Mouse (Mus musculus) limb, embryonic 14.5 days (tissue): ENCODE data around the gene Ccl2. TPM values are rescaled to one million over a fixed set of nuclear protein-coding genes. Genes with fewer than 3 reads are reported as not detected.

Experiments used
- ATAC-seq: fragments of 200-750 bp; cut with Nextera tagmentation; 2 replicates; pipeline ENCODE4 v1.8.0; 2017; ENCODE audit warnings: low read depth, moderate number of reproducible peaks, moderate TSS enrichment; ENCODE audit not compliant: low FRiP score
- DNase-seq: peaks from one replicate; pipeline ENCODE4 v3.0.0-alpha.2; 2015; ENCODE audit warnings: low spot score
- H3K27ac ChIP-seq: fragments of 300-500 bp; sonication (generic); replicated peaks from 2 replicates; pipeline ENCODE4 v1.5.1; 2014; ENCODE audit warnings: low read depth, mild to moderate bottlenecking, low read length, moderate library complexity, mixed read lengths
- H3K27me3 ChIP-seq: fragments of 300-500 bp; sonication (generic); 2 replicates; pipeline ENCODE4 v1.6.1; 2014; ENCODE audit warnings: low read length, mixed read lengths; ENCODE audit not compliant: control insufficient read depth, insufficient read depth
- H3K36me3 ChIP-seq: fragments of 300-500 bp; sonication (generic); 2 replicates; pipeline ENCODE4 v1.6.1; 2014; ENCODE audit warnings: mild to moderate bottlenecking, low read length, moderate library complexity, mixed read lengths; ENCODE audit not compliant: control insufficient read depth, insufficient read depth
- H3K4me1 ChIP-seq: fragments of 300-500 bp; sonication (generic); 2 replicates; pipeline ENCODE4 v1.6.1; 2014; ENCODE audit warnings: antibody characterized with exemption, low read length, mixed read lengths; ENCODE audit not compliant: control insufficient read depth, insufficient read depth
- H3K4me2 ChIP-seq: fragments of 300-500 bp; sonication (generic); replicated peaks from 2 replicates; pipeline ENCODE4 v1.6.1; 2014; ENCODE audit warnings: low read depth, mild to moderate bottlenecking, low read length, moderate library complexity; ENCODE audit not compliant: severe bottlenecking
- H3K4me3 ChIP-seq: fragments of 300-500 bp; sonication (generic); replicated peaks from 2 replicates; pipeline ENCODE4 v1.5.1; 2014; ENCODE audit warnings: low read length
- H3K9ac ChIP-seq: fragments of 300-500 bp; sonication (generic); 2 replicates; pipeline ENCODE4 v1.6.1; 2014; ENCODE audit warnings: mild to moderate bottlenecking, low read depth, low read length, moderate library complexity; ENCODE audit not compliant: severe bottlenecking
- H3K9me3 ChIP-seq: fragments of 300-500 bp; sonication (generic); 2 replicates; pipeline ENCODE4 v1.6.1; 2016; ENCODE audit warnings: low read length; ENCODE audit not compliant: control insufficient read depth
- POLR2A ChIP-seq: fragments of 200-500 bp; IDR thresholded peaks from 2 replicates; pipeline ENCODE4 v1.8.0; 2012; ENCODE audit warnings: inconsistent platforms, mild to moderate bottlenecking, moderate library complexity, borderline replicate concordance; ENCODE audit not compliant: insufficient read depth, insufficient read length; ENCODE audit errors: extremely low read depth
- WGBS: fragments of 180-500 bp; shearing (Covaris S2); extraction: QIAGEN DNeasy Blood & Tissue Kit; methylation state at CpG from one replicate; pipeline ENCODE4 v1.1.7; 2014; 5-methylcytosine and 5-hydroxymethylcytosine counted together
- polyA plus RNA-seq, 2 experiments: library from polyadenylated mRNA; depleted of rRNA in 1 of 2; stranded (reverse) in 1 of 2; unstranded in 1 of 2; fragments of >200 nt; fragmentation: Nextera tagmentation in 1 of 2; extraction: Ambion mirVana in 1 of 2; gene quantifications; 2 replicates each; pipeline versions ENCODE4 v1.2.1 to v1.2.3; 2012 to 2014

Gene Ccl2
- polyA plus RNA-seq, 2 experiments, result 4.7 to 7.7 TPM

DNA sequence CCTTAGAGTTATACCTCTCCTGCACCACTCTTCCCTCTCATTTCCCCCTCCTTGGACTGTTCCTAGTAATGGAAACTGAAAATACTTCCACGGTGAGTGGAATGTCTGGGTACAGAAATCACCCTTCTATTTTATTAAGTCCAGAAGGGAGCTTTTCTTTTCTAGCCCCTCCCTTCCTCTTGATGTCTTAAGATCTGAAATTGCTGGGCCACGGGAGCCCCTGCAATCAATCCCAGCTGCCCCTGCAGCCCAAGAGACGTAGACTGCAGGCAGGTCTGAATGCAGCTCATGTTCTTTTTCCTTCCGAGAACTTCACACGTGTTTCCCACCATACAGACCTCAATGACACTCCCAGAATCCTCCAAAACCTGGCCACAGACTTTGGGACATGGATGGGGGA lies 34.8 kb upstream of the Ccl2 start:
- H3K4me1 ChIP-seq, result 0 out of 2 replicates have a peak, but pooled peaks cover 3% of the 10 kb centered on the region
- H3K27me3 ChIP-seq, result 0 out of 2 replicates have a peak, but pooled peaks cover 3% of the 10 kb centered on the region
- no peaks in the 10 kb centered on the region for H3K36me3 ChIP-seq
- H3K4me2 ChIP-seq, result no peak overlapping the region
- no peak overlapping the region for H3K9ac ChIP-seq
- H3K4me3 ChIP-seq, result no peak overlapping the region
- TF ChIP-seq POLR2A, result no peak
- 19% methylated on average over 5 of the region's 5 CpGs for WGBS
- H3K9me3 ChIP-seq, result no peaks in the 10 kb centered on the region
- H3K27ac ChIP-seq, result no peak overlapping the region
- ATAC-seq (no peak), DNase-seq (no peak)

DNA sequence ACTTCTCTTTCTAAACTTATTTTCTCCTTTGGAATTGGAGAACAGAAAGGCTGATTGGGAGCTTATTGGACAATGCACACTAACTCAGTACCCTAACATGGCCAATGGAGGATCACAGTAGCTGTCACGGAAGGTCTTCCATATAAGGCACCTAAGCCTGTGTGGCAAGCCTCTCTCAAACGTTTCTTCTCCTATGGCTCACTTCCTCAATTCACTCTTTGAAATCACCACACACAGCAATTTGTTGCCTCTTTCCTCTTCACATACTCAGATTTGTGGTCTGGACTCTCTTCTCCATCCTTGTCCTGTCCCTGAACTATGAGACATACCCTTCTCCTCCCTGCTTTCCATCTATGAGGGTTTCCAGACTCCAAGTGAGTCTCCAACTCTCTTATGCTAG lies 30.6 kb upstream of the Ccl2 start:
- no peak for DNase-seq
- H3K4me3 ChIP-seq, result no peak overlapping the region
- 67% methylated on average over 2 of the region's 2 CpGs for WGBS

DNA sequence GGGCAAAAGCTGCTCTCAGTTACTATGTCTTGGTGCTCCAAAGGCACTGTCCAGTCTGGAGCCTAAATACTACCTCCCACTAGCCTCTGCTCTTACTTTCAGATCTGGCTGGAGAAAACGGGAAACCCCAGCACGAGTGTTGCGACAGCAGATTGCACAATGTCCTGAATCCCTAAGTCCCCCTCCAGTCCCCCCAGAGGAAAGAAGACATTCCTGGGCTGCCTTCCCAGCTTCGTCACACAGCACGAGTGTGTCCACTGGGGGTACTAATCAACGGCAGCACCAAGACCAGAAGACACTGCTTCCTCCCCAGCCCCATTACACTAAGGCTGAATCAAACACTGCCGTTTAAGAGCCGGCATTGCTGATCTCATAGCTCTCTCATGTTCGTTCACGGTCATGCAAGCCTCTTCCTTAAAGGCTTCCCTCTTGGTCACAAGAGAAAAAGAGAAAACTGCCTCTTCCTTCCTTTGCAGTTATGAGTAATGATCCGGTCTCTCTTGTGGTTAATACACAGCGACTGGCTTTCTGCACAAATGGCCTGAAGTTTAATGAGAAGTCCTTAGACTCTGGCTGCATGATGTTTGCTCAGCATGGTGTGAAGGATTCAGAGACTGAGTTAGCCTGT lies 28.5 kb upstream of the Ccl2 start:
- Histone ChIP-seq H3K9me3 (no peaks in the 10 kb centered on the region), H3K36me3 (no peaks in the 10 kb centered on the region), H3K4me3 (no peak overlapping the region), H3K4me2 (no peak overlapping the region), H3K9ac (no peak overlapping the region), H3K4me1 (0 out of 2 replicates have a peak, but pooled peaks cover 4% of the 10 kb centered on the region), H3K27ac (no peak overlapping the region), H3K27me3 (no peaks in the 10 kb centered on the region)
- ATAC-seq (no peak; the same call in 1 of the 2 replicates), DNase-seq (peak; percentile 26)
- WGBS, result 39% methylated on average over 12 of the region's 12 CpGs
- TF ChIP-seq POLR2A, result no peak

More for the DNA sequence above, 30.6 kb upstream of the Ccl2 start:
- no peak for ATAC-seq
- no peak for TF ChIP-seq POLR2A
- 0 out of 2 replicates have a peak, but pooled peaks cover 7% of the 10 kb centered on the region for H3K4me1 ChIP-seq
- H3K4me2 ChIP-seq, result no peak overlapping the region
- H3K36me3 ChIP-seq, result no peaks in the 10 kb centered on the region
- no peaks in the 10 kb centered on the region for H3K9me3 ChIP-seq
- H3K9ac ChIP-seq, result no peak overlapping the region
- H3K27me3 ChIP-seq, result 0 out of 2 replicates have a peak, but pooled peaks cover 3% of the 10 kb centered on the region
- H3K27ac ChIP-seq, result no peak overlapping the region

GRCm38 (mm10) chr11:82010115-82010514 lies 25.3 kb upstream of the Ccl2 start:
- no peak overlapping the region for H3K9ac ChIP-seq
- H3K4me2 ChIP-seq, result no peak overlapping the region
- no peak overlapping the region for H3K4me3 ChIP-seq
- DNase-seq (no peak), ATAC-seq (no peak)
- H3K9me3 ChIP-seq, result no peaks in the 10 kb centered on the region
- no peaks in the 10 kb centered on the region for H3K36me3 ChIP-seq
- WGBS, result 91% methylated on average over 3 of the region's 3 CpGs
- H3K4me1 ChIP-seq, result 0 out of 2 replicates have a peak, but pooled peaks cover 4% of the 10 kb centered on the region
- no peaks in the 10 kb centered on the region for H3K27me3 ChIP-seq
- H3K27ac ChIP-seq, result no peak overlapping the region
- TF ChIP-seq POLR2A, result no peak

- no peak overlapping the region for H3K9ac ChIP-seq
- H3K9me3 ChIP-seq, result no peaks in the 10 kb centered on the region
- no peaks in the 10 kb centered on the region for H3K27me3 ChIP-seq
- H3K4me2 ChIP-seq, result no peak overlapping the region
- 43% methylated on average over 8 of the region's 8 CpGs for WGBS
- DNase-seq (peak; percentile 38), ATAC-seq (no peak)
- H3K4me3 ChIP-seq, result no peak overlapping the region
- no peak overlapping the region for H3K27ac ChIP-seq
- no peak for TF ChIP-seq POLR2A
- H3K4me1 ChIP-seq, result 0 out of 2 replicates have a peak, but pooled peaks cover 4% of the 10 kb centered on the region
- H3K36me3 ChIP-seq, result no peaks in the 10 kb centered on the region
Measured at GRCm38 (mm10) chr11:82011411-82012193, 23.8 kb upstream of the Ccl2 start.
